Mouse (Mus musculus): ENCODE measurements around the gene Ccdc186.

- TF ChIP-seq EP300 (IDR thresholded peaks at IDR 0.05; ENCODE audit: low read depth) (no peak), CTCF (IDR thresholded peaks at IDR 0.05; ENCODE audit: low read depth) (no peak)
Observed at GRCm38 (mm10) chr19:56769024-56769423, 53.0 kb downstream of the Ccdc186 start.

Measured in heart, postnatal 0 days (tissue).